Mouse (Mus musculus) liver, embryonic 12.5 days (tissue): ENCODE measurements around the gene Eif3k. TPM values are rescaled to one million over a fixed set of nuclear protein-coding genes. Genes with fewer than 3 reads are reported as not detected.
"Not testable (repeated sequence)": the region's sequence is repeated elsewhere in the genome, so short reads cannot be mapped to it uniquely, and the experiment has no call there.

ENCODE experiments used
- ATAC-seq: fragments of 200-750 bp; cut with Nextera tagmentation; 2 replicates; pipeline ENCODE4 v1.8.0; 2017; ENCODE audit warnings: moderate number of reproducible peaks, mild to moderate bottlenecking, moderate library complexity
- H3K27ac ChIP-seq: fragments of 300-500 bp; sonication (generic); 2 replicates; pipeline ENCODE4 v1.5.1; 2016; ENCODE audit warnings: mild to moderate bottlenecking
- H3K27me3 ChIP-seq: fragments of 300-500 bp; sonication (generic); replicated peaks from 2 replicates; pipeline ENCODE4 v1.6.1; 2016; ENCODE audit warnings: mild to moderate bottlenecking, moderate library complexity
- H3K36me3 ChIP-seq: fragments of 300-500 bp; sonication (generic); 2 replicates; pipeline ENCODE4 v1.6.1; 2016; ENCODE audit warnings: mild to moderate bottlenecking, moderate library complexity
- H3K4me1 ChIP-seq: fragments of 300-500 bp; sonication (generic); 2 replicates; pipeline ENCODE4 v1.6.1; 2016
- H3K4me2 ChIP-seq: fragments of 300-500 bp; sonication (generic); 2 replicates; pipeline ENCODE4 v1.6.1; 2016; ENCODE audit warnings: mild to moderate bottlenecking, moderate library complexity
- H3K4me3 ChIP-seq: fragments of 300-500 bp; sonication (generic); 2 replicates; pipeline ENCODE4 v1.5.1; 2016; ENCODE audit warnings: mild to moderate bottlenecking, moderate library complexity
- H3K9ac ChIP-seq: fragments of 300-500 bp; sonication (generic); 2 replicates; pipeline ENCODE4 v1.6.1; 2016; ENCODE audit warnings: mild to moderate bottlenecking, moderate library complexity
- H3K9me3 ChIP-seq: fragments of 300-500 bp; sonication (generic); replicated peaks from 2 replicates; pipeline ENCODE4 v1.6.1; 2016; ENCODE audit warnings: mild to moderate bottlenecking, moderate library complexity
- WGBS: fragments of 180-500 bp; shearing (Covaris S2); methylation state at CpG from one replicate; pipeline ENCODE4 v1.1.7; 2016; ENCODE audit not compliant: insufficient replicate concordance; 5-methylcytosine and 5-hydroxymethylcytosine counted together
- polyA plus RNA-seq: library from polyadenylated mRNA; unstranded; fragments of >200 nt; fragmentation: Nextera tagmentation; extraction: Ambion mirVana; gene quantifications from 2 replicates; pipeline ENCODE4 v1.2.1, GENCODE M21; 2016

The Eif3k gene
- polyA plus RNA-seq, 1 experiment from 2014 or later, result 336 TPM

GRCm38 (mm10) chr7:28983849-28984248 lies 2.2 kb upstream of the Eif3k start:
- 60% methylated on average over 4 of the region's 4 CpGs for WGBS
- Histone ChIP-seq H3K27ac (peak overlapping the region; percentile 51; the same call in 1 of the 2 replicates), H3K4me2 (peak overlapping the region; percentile 88), H3K36me3 (peaks cover 29% of the 10 kb centered on the region), H3K4me1 (peaks cover 43% of the 10 kb centered on the region), H3K9ac (no peak overlapping the region), H3K4me3 (peak overlapping the region; percentile 68), H3K27me3 (no peaks in the 10 kb centered on the region), H3K9me3 (no peaks in the 10 kb centered on the region)
- no peak for ATAC-seq

GRCm38 (mm10) chr7:28983141-28983564 lies 1.5 kb upstream of the Eif3k start:
- Histone ChIP-seq H3K36me3 (peaks cover 32% of the 10 kb centered on the region), H3K4me1 (peaks cover 50% of the 10 kb centered on the region), H3K9ac (peak overlapping the region; percentile 83), H3K4me3 (peak overlapping the region; percentile 68), H3K4me2 (peak overlapping the region; percentile 88), H3K27me3 (no peaks in the 10 kb centered on the region), H3K27ac (peak overlapping the region; percentile 95), H3K9me3 (no peaks in the 10 kb centered on the region)
- WGBS, result 31% methylated on average over 11 of the region's 11 CpGs
- ATAC-seq, result no peak

GRCm38 (mm10) chr7:28982274-28983013 lies 780 bp upstream of the Eif3k start:
- 8% methylated on average over 19 of the region's 19 CpGs for WGBS
- ATAC-seq, result peak; percentile 51
- peak overlapping the region; percentile 95 for H3K27ac ChIP-seq
- no peaks in the 10 kb centered on the region for H3K9me3 ChIP-seq
- no peaks in the 10 kb centered on the region for H3K27me3 ChIP-seq
- H3K4me2 ChIP-seq, result peak overlapping the region; percentile 88
- peak overlapping the region; percentile 68 for H3K4me3 ChIP-seq
- peaks cover 51% of the 10 kb centered on the region for H3K4me1 ChIP-seq
- H3K9ac ChIP-seq, result peak overlapping the region; percentile 83
- peaks cover 35% of the 10 kb centered on the region for H3K36me3 ChIP-seq

GRCm38 (mm10) chr7:28977556-28977955 lies 4.1 kb downstream of the Eif3k start:
- Histone ChIP-seq H3K9me3 (no peaks in the 10 kb centered on the region), H3K4me3 (no peak overlapping the region), H3K4me2 (no peak overlapping the region), H3K27ac (no peak overlapping the region), H3K27me3 (no peaks in the 10 kb centered on the region), H3K9ac (no peak overlapping the region), H3K36me3 (peaks cover 72% of the 10 kb centered on the region), H3K4me1 (peaks cover 27% of the 10 kb centered on the region)
- WGBS, result 86% methylated on average over 9 of the region's 9 CpGs
- ATAC-seq, result no peak

GRCm38 (mm10) chr7:28973025-28973424 lies 8.6 kb downstream of the Eif3k start:
- Histone ChIP-seq H3K4me3 (no peak overlapping the region), H3K4me1 (peaks cover 27% of the 10 kb centered on the region), H3K9ac (no peak overlapping the region), H3K27me3 (no peaks in the 10 kb centered on the region), H3K4me2 (no peak overlapping the region), H3K9me3 (no peaks in the 10 kb centered on the region), H3K27ac (no peak overlapping the region), H3K36me3 (peaks cover 77% of the 10 kb centered on the region)
- ATAC-seq, result no peak
- 77% methylated on average over 8 of the region's 8 CpGs for WGBS

- Histone ChIP-seq H3K4me3 (no peak overlapping the region), H3K36me3 (peaks cover 73% of the 10 kb centered on the region), H3K9me3 (no peaks in the 10 kb centered on the region), H3K4me2 (no peak overlapping the region), H3K4me1 (peaks cover 27% of the 10 kb centered on the region), H3K9ac (no peak overlapping the region), H3K27me3 (no peaks in the 10 kb centered on the region), H3K27ac (no peak overlapping the region)
- 62% methylated on average over 8 of the region's 8 CpGs for WGBS
- 0 out of 2 replicates have a peak, but pooled peaks have one; percentile 8 for ATAC-seq
Observed at GRCm38 (mm10) chr7:28972542-28972985, 9.1 kb downstream of the Eif3k start.

GRCm38 (mm10) chr7:28971770-28972269 lies 9.8 kb downstream of the Eif3k start:
- Histone ChIP-seq H3K27ac (no peak overlapping the region), H3K4me1 (peaks cover 27% of the 10 kb centered on the region), H3K27me3 (no peaks in the 10 kb centered on the region), H3K4me2 (no peak overlapping the region), H3K9ac (no peak overlapping the region), H3K36me3 (peaks cover 65% of the 10 kb centered on the region), H3K9me3 (no peaks in the 10 kb centered on the region), H3K4me3 (no peak overlapping the region)
- 80% methylated on average over 6 of the region's 6 CpGs for WGBS
- ATAC-seq, result 0 out of 2 replicates have a peak, but pooled peaks have one; percentile 6

GRCm38 (mm10) chr7:28971029-28971428 lies 10.6 kb downstream of the Eif3k start:
- no peaks in the 10 kb centered on the region for H3K27me3 ChIP-seq
- H3K4me3 ChIP-seq, result no peak overlapping the region
- H3K27ac ChIP-seq, result no peak overlapping the region
- 72% methylated on average over 7 of the region's 7 CpGs for WGBS
- H3K36me3 ChIP-seq, result peaks cover 58% of the 10 kb centered on the region
- no peak overlapping the region for H3K4me2 ChIP-seq
- peaks cover 27% of the 10 kb centered on the region for H3K4me1 ChIP-seq
- no peak overlapping the region for H3K9ac ChIP-seq
- no peaks in the 10 kb centered on the region for H3K9me3 ChIP-seq
- ATAC-seq, result no peak

GRCm38 (mm10) chr7:28969672-28970394 lies 11.8 kb downstream of the Eif3k start:
- H3K4me1 ChIP-seq, result peaks cover 27% of the 10 kb centered on the region

GRCm38 (mm10) chr7:28969271-28969670 lies 12.4 kb downstream of the Eif3k start:
- H3K36me3 ChIP-seq, result peaks cover 43% of the 10 kb centered on the region
- H3K4me3 ChIP-seq, result no peak overlapping the region
- H3K9me3 ChIP-seq, result no peaks in the 10 kb centered on the region
- no peak overlapping the region for H3K27ac ChIP-seq
- no peak overlapping the region for H3K4me2 ChIP-seq
- no peak overlapping the region for H3K9ac ChIP-seq
- H3K27me3 ChIP-seq, result no peaks in the 10 kb centered on the region
- 81% methylated on average over 1 of the region's 1 CpGs for WGBS
- no peak for ATAC-seq
- H3K4me1 ChIP-seq, result peaks cover 30% of the 10 kb centered on the region

More at GRCm38 (mm10) chr7:28969672-28970394, 11.8 kb downstream of the Eif3k start:
- Histone ChIP-seq H3K36me3 (peaks cover 48% of the 10 kb centered on the region), H3K4me3 (no peak overlapping the region), H3K9me3 (no peaks in the 10 kb centered on the region), H3K4me2 (no peak overlapping the region), H3K27me3 (no peaks in the 10 kb centered on the region), H3K27ac (no peak overlapping the region), H3K9ac (no peak overlapping the region)
- 75% methylated on average over 12 of the region's 12 CpGs for WGBS
- ATAC-seq, result no peak

- H3K4me3 ChIP-seq, H3K9ac ChIP-seq, ATAC-seq, H3K9me3 ChIP-seq, H3K27ac ChIP-seq, H3K27me3 ChIP-seq, H3K4me2 ChIP-seq: not testable (repeated sequence)
- peaks cover 37% of the 10 kb centered on the region for H3K4me1 ChIP-seq
- H3K36me3 ChIP-seq, result peaks cover 31% of the 10 kb centered on the region
- 86% methylated on average over 8 of the region's 8 CpGs for WGBS
Observed at GRCm38 (mm10) chr7:28968120-28968519, 13.5 kb downstream of the Eif3k start.
